In the genomic region with DNA sequence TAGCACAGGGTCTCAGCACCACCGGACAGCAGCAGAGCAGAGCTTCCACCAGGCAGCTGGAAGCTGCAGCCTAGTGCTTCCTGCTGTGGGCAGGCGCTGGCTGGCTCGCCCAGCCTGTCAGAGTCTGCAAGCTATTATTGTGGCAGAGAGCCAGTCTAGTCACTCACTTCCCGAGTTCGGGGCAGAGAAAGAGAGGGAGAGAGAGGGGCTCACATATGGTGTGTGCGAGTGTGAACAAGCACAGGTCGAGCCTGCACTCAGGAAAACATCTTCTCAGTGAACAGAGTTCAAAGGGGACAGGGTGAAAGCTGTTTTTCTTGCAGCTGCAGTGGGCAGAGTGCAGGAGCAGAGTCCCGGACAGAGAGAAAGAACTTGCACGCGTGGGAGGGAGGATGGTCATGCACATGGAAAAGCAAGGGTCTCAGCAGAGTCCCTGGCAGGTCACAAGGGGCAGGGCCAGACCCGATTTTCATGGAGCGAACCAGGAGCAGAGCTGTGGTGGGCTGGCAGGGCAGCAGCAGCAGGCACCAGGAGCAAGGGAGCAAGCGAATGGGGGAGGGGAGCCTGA, we compare ENCODE assay signal across 8 mouse cellular contexts. TPM values are rescaled to one million over a fixed set of nuclear protein-coding genes. Genes with fewer than 3 reads are reported as not detected.
A peak's percentile ranks its signal among the peaks of the same experiment; 100 is the strongest.
DNase-seq lines count a peak whose midpoint lies in the region; ATAC-seq and TF ChIP-seq lines count a peak whose summit lies in the region.

No protein-coding gene starts in this region.

- peaks cover 7% of the 10 kb centered on the region; the same call in 1 of the 2 replicates for H3K4me1 ChIP-seq in lung, postnatal 0 days (ENCODE audit: insufficient read depth, low read depth, low read length)
- H3K4me1 ChIP-seq in forebrain, embryonic 16.5 days (replicated peaks; ENCODE audit: control insufficient read depth, insufficient read depth, low read length), result peaks cover 6% of the 10 kb centered on the region; the same call in 1 of the 2 replicates
- peaks cover 9% of the 10 kb centered on the region for H3K4me1 ChIP-seq in liver, embryonic 12.5 days
- peaks cover 9% of the 10 kb centered on the region for H3K4me1 ChIP-seq in stomach, embryonic 15.5 days

- H3K4me3 ChIP-seq in lung, postnatal 0 days (ENCODE audit: low read depth, low read length), result no peak overlapping the region
- H3K4me3 ChIP-seq in forebrain, embryonic 16.5 days (replicated peaks; ENCODE audit: low read length), result no peak overlapping the region
- peak overlapping the region; percentile 2; the same call in 1 of the 2 replicates for H3K4me3 ChIP-seq in liver, embryonic 12.5 days
- no peak overlapping the region for H3K4me3 ChIP-seq in stomach, embryonic 15.5 days (replicated peaks)

- TF ChIP-seq EP300 in lung, postnatal 0 days (IDR thresholded peaks at IDR 0.05), result no peak

- peak overlapping the region; percentile 29; the same call in 1 of the 2 replicates for H3K4me2 ChIP-seq in lung, postnatal 0 days (replicated peaks; ENCODE audit: low read depth, low read length)
- H3K4me2 ChIP-seq in forebrain, embryonic 16.5 days (ENCODE audit: low read length), result 0 out of 2 replicates have a peak overlapping the region, but pooled peaks have one; percentile 8
- H3K4me2 ChIP-seq in liver, embryonic 12.5 days, result peak overlapping the region; percentile 35
- H3K4me2 ChIP-seq in stomach, embryonic 15.5 days, result peak overlapping the region; percentile 19

- WGBS in lung, postnatal 0 days, result 11% methylated on average over 13 of the region's 13 CpGs
- 9% methylated on average over 13 of the region's 13 CpGs for WGBS in forebrain, embryonic 16.5 days
- 14% methylated on average over 13 of the region's 13 CpGs for WGBS in liver, embryonic 12.5 days (ENCODE audit: insufficient replicate concordance)
- WGBS in stomach, embryonic 15.5 days, result 13% methylated on average over 13 of the region's 13 CpGs

- TF ChIP-seq CTCF in lung, postnatal 0 days (IDR thresholded peaks at IDR 0.05), result no peak

- no peak overlapping the region for H3K27ac ChIP-seq in lung, postnatal 0 days (ENCODE audit: low read length)
- H3K27ac ChIP-seq in forebrain, embryonic 16.5 days (ENCODE audit: low read length), result no peak overlapping the region
- no peak overlapping the region for H3K27ac ChIP-seq in liver, embryonic 12.5 days
- no peak overlapping the region for H3K27ac ChIP-seq in stomach, embryonic 15.5 days

- DNase-seq in lung, postnatal 0 days (ENCODE audit: low spot score), result peak; percentile 57
- no peak for DNase-seq in lung, postnatal 25 days (ENCODE audit: low spot score)
- DNase-seq in frontal cortex, postnatal 36 days (ENCODE audit: low spot score in 2 of 2), result no peak
- DNase-seq in adrenal gland, postnatal 10 days, result no peak
- no peak for DNase-seq in kidney, adult 11 months

- H3K36me3 ChIP-seq in lung, postnatal 0 days (ENCODE audit: insufficient read depth, low read length), result no peaks in the 10 kb centered on the region
- no peaks in the 10 kb centered on the region for H3K36me3 ChIP-seq in forebrain, embryonic 16.5 days (ENCODE audit: control insufficient read depth, insufficient read depth)
- H3K36me3 ChIP-seq in liver, embryonic 12.5 days, result no peaks in the 10 kb centered on the region
- H3K36me3 ChIP-seq in stomach, embryonic 15.5 days, result no peaks in the 10 kb centered on the region

- no peaks in the 10 kb centered on the region for H3K27me3 ChIP-seq in lung, postnatal 0 days (replicated peaks; ENCODE audit: insufficient read depth, low read length)
- H3K27me3 ChIP-seq in forebrain, embryonic 16.5 days (replicated peaks; ENCODE audit: control insufficient read depth, insufficient read depth, low read length), result no peaks in the 10 kb centered on the region
- H3K27me3 ChIP-seq in liver, embryonic 12.5 days (replicated peaks), result no peaks in the 10 kb centered on the region; the same call in 1 of the 2 replicates
- H3K27me3 ChIP-seq in stomach, embryonic 15.5 days (replicated peaks), result no peaks in the 10 kb centered on the region

- no peaks in the 10 kb centered on the region for H3K9me3 ChIP-seq in lung, postnatal 0 days (ENCODE audit: low read length)
- no peaks in the 10 kb centered on the region for H3K9me3 ChIP-seq in forebrain, embryonic 16.5 days (ENCODE audit: control insufficient read depth, low read length)
- no peaks in the 10 kb centered on the region for H3K9me3 ChIP-seq in liver, embryonic 12.5 days (replicated peaks)
- H3K9me3 ChIP-seq in stomach, embryonic 15.5 days, result no peaks in the 10 kb centered on the region

- no peak overlapping the region for H3K9ac ChIP-seq in lung, postnatal 0 days (replicated peaks; ENCODE audit: low read depth)
- no peak overlapping the region for H3K9ac ChIP-seq in forebrain, embryonic 16.5 days (replicated peaks; ENCODE audit: low read depth, low read length)
- no peak overlapping the region for H3K9ac ChIP-seq in liver, embryonic 12.5 days
- H3K9ac ChIP-seq in stomach, embryonic 15.5 days, result no peak overlapping the region

- peak; percentile 57 for ATAC-seq in lung, postnatal 0 days
- ATAC-seq in forebrain, embryonic 16.5 days, result peak; percentile 59
- peak; percentile 42; the same call in 1 of the 2 replicates for ATAC-seq in liver, embryonic 12.5 days
- peak; percentile 71 for ATAC-seq in stomach, embryonic 15.5 days (ENCODE audit: insufficient read depth, low FRiP score, low read depth)

RNA-seq across cellular contexts. Expression of a gene that starts 31.0 kb away (rescaled TPM):
- 25.8 and 28.3 TPM in 2 replicates for polyA plus RNA-seq in lung, postnatal 0 days (2015; fragmentation: Nextera tagmentation; extraction: Ambion mirVana)
- polyA plus RNA-seq in forebrain, embryonic 16.5 days (2015; fragmentation: Nextera tagmentation; extraction: Ambion mirVana), result 45.7 and 47.6 TPM in 2 replicates
- 15.0 and 15.8 TPM in 2 replicates for polyA plus RNA-seq in liver, embryonic 12.5 days (2016; fragmentation: Nextera tagmentation; extraction: Ambion mirVana)
- 24.2 and 25.5 TPM in 2 replicates for polyA plus RNA-seq in stomach, embryonic 15.5 days (2015; fragmentation: Nextera tagmentation; extraction: Ambion mirVana)
- total RNA-seq in adrenal gland, postnatal 10 days (2021), result 10 to 100 TPM; 15.2 to 16.6 TPM
